Mouse (Mus musculus): ENCODE results near the gene Shank2. TPM values are rescaled to one million over a fixed set of nuclear protein-coding genes. Genes with fewer than 3 reads are reported as not detected.

Gene Shank2
- under 1 TPM; 0.08 to 0.14 TPM for total RNA-seq (2021)
- long read RNA-seq, experiment 1, result 0 reads
- long read RNA-seq, experiment 2, result 0 reads

DNA sequence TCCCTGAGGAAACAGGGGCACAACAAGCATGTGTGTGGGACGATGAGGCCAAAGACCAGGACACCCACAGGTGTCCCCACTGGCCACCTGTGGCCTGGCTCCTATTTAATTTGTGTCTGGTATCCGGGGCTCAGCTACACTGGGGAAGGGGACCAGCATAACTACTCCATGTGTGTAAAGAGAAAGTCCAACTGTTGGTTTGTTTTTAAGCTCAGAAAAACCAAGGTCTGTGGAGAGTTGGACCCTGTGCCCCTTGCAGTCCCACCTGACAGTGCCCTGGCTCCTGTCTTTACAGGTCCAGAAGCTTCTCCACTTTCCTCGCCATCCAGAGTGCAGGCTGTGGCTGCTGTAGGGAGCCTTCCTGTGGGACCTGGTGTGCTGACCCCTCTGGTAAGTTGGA, at the start of gene Shank2:
Gene Shank2 (plus strand): TSS at position 301 of the 400 bp plus-strand sequence.
- no peak within 1 kb of the TSS for H3K27ac ChIP-seq
- intact Hi-C loops (cut with DNase I), result no loop called here
- H3K4me3 ChIP-seq, result no peak within 1 kb of the TSS
- TF ChIP-seq CTCF (IDR thresholded peaks at IDR 0.05), result no peak
- DNase-seq, result no peak

DNA sequence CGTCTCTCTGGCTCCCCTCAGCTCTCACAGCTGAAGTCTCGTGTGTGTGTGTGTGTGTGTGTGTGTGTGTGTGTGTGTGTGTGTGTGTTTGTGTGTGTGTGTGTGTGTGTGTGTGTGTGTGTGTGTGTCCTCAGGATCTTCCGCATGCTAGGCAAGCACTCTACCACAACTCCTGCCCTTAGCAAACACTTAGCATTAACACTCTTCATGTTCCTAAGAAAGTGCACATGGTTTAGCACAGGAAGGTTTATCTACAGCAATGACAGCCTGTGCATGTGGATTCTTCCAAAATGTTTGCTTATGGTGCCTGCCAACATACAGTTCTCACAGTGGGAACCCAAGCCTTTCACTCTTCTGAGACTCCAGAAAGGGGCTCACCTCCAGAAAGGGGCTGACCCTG, 49.6 kb upstream of the Shank2 start:
- DNase-seq, result no peak
- no peak for TF ChIP-seq CTCF (IDR thresholded peaks at IDR 0.05)
- intact Hi-C loops (cut with DNase I), result no loop called here
- Histone ChIP-seq H3K27ac (no peak overlapping the region), H3K4me3 (no peak overlapping the region)

DNA sequence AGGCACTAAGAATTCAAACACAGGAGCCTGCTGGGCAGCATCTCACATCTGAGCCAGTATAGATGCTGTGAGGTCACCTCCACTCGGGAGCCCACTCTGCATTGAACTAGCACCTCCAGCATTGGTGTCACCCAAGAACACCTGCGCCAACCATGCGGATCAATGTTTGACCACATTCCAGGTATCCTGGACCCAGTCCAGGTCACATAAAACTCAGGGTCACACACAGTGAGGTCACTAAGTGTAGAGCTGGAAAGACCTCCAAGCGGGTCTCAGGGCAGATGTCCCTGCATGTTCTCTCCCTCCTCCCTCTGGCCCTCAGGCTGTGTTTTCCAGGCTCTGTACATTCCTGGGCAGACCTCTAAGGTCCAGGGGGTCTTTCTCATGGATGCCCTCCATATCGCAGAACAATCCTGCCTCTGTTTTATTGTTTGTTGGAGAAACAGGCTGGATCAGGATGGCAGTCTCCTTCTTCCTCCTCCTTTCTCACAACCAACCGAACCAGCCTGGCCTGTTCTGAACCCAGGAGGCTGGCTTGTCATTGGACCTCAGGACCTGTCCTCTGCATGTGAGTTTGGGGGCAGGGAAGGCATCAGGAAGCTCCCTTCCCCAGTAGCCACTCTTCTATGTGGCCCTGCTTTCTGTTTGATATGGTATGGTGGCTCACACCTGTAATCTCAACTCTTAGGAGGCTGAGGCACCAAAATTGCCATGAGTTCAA, 45.0 kb upstream of the Shank2 start:
- H3K4me3 ChIP-seq, result no peak overlapping the region
- intact Hi-C loops (cut with DNase I), result no loop called here
- no peak for TF ChIP-seq CTCF (IDR thresholded peaks at IDR 0.05)
- H3K27ac ChIP-seq, result no peak overlapping the region
- no peak for DNase-seq

- H3K27ac ChIP-seq, result no peak overlapping the region
- intact Hi-C loops (cut with DNase I), result no loop called here
- DNase-seq, result no peak
- no peak for TF ChIP-seq CTCF (IDR thresholded peaks at IDR 0.05)
- H3K4me3 ChIP-seq, result no peak overlapping the region
These were observed 43.6 kb upstream of the Shank2 start for GRCm38 (mm10) chr7:143958030-143958565.

- DNase-seq, result no peak
- intact Hi-C loops (cut with DNase I), result no loop called here
- Histone ChIP-seq H3K4me3 (no peak overlapping the region), H3K27ac (no peak overlapping the region)
- no peak for TF ChIP-seq CTCF (IDR thresholded peaks at IDR 0.05)
These were observed 37.9 kb upstream of the Shank2 start for GRCm38 (mm10) chr7:143963813-143964212.

GRCm38 (mm10) chr7:143966621-143967020, 35.1 kb upstream of the Shank2 start:
- intact Hi-C loops (cut with DNase I), result no loop called here

DNA sequence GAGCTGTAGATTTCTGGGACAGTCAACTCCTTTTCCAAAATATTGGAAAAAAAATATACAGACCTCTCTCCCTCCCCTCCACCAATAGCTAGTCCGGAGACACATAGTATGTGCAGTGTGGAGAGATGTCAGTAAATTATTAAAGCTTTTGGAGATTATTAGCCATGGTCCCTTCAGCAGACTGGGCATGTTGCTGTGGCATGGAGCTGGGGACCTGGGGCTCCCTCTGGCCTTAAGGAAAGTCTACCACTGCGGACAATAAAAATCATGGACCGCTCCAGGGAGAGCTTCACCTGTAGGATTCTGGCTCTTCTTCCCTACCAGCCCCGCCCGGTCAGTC, 24.3 kb upstream of the Shank2 start:
- H3K4me3 ChIP-seq, result no peak overlapping the region
- no peak for DNase-seq
- TF ChIP-seq CTCF (IDR thresholded peaks at IDR 0.05), result no peak
- H3K27ac ChIP-seq, result no peak overlapping the region
- intact Hi-C loops (cut with DNase I), result no loop called here

More at GRCm38 (mm10) chr7:143966621-143967020, 35.1 kb upstream of the Shank2 start:
- DNase-seq, result no peak
- no peak overlapping the region for H3K27ac ChIP-seq
- H3K4me3 ChIP-seq, result no peak overlapping the region
- TF ChIP-seq CTCF (IDR thresholded peaks at IDR 0.05), result no peak

DNA sequence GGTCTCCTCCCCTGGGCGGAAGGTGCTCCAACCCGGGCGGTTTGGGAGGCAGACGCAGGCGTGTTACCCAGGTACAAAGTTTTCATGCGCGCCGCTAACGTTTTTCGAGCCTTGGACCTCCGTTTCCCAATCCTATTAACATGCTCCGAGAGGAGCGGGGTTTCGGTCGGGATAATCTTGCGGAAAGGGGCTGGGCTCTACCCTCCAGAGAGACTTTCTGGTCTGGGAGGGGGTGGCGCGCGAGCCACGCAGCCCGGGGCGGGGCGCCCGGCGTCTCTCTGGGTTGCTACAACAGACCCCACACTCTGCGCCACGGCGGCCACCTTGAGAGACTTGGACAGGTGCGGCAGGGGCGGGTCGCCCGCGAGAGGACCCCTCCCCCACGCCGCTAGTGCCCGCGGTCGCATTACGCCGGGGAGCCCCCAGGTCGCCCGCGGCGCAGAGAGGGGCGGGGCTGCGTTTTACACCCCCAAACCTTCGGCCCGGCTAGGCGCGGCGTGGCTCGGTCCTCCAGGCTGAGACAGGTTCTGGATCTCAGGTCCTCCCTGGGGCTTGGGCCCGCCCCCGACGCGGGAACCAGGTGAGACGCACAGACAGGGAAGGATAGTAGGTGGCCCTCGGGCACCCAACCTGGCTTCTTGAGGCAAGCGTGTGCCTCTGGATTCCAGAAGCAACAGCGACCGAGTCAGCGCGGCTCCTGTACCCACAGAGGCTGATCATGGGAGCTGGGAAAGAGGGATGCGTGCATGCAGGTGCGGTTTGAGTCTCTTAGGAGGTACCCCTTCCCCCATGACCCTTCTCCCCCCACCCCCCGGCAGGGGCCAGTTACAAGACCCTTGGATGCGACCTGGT, 23.7 kb upstream of the Shank2 start:
- DNase-seq, result no peak
- Histone ChIP-seq H3K27ac (no peak overlapping the region), H3K4me3 (peak overlapping the region; percentile 56)
- no peak for TF ChIP-seq CTCF (IDR thresholded peaks at IDR 0.05)
- intact Hi-C loops (cut with DNase I), result no loop called here

DNA sequence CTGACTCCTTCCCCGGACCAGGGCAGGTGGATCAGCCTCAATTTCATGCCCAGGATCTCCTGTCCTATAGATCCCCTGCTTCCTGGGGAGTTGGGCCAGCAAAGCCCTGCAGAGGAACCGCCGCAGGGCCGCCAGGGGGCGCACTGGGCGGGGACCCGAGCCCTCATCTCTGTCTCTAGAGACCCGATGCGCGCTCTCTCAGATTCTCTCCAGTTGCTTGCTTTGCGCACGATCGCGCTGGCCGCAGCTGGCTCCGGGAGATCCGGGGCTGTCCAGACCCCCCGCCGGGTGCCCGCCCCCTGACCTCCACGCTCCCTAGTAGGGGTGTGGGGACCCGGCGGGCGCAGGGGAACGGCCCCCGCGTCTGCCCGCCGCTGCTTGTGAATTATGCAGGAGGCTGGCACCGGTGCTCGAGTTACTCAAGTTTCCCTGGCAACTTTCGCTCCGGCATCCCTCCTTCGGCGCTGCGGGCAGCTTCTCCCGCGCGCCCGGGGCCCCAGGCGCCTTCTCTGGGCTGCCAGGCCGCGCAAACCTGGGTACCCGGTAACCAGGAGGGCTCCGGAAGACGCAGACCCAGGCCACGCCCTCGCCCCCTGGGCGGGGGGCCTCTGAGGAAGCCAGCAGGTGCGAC, 22.9 kb upstream of the Shank2 start:
- Histone ChIP-seq H3K4me3 (peak overlapping the region; percentile 64), H3K27ac (no peak overlapping the region)
- peak; percentile 66 for TF ChIP-seq CTCF (IDR thresholded peaks at IDR 0.05)
- peak; percentile 63 for DNase-seq
- intact Hi-C loops (cut with DNase I), result no loop called here

DNA sequence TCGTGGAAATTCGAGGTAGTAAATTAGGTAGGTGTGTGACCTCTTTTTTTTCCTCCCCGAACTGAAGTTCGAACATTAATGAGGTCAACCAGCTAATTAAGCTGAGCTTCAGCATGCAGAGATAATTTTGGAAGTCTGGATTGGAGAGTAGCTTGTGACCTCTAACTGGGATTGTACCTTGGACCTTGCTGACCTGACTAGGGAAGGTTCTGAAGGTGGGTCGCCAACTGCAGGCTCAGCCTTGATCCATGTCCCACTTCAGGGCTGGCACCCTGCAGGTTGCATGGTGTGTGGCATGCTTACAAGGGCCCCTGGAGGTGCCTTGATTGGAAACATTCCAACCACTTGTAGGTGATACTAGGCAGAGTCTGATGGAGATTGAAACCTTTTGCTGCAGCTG, 21.7 kb upstream of the Shank2 start:
- no peak overlapping the region for H3K27ac ChIP-seq
- intact Hi-C loops (cut with DNase I), result no loop called here
- no peak for TF ChIP-seq CTCF (IDR thresholded peaks at IDR 0.05)
- no peak overlapping the region for H3K4me3 ChIP-seq
- DNase-seq, result no peak

DNA sequence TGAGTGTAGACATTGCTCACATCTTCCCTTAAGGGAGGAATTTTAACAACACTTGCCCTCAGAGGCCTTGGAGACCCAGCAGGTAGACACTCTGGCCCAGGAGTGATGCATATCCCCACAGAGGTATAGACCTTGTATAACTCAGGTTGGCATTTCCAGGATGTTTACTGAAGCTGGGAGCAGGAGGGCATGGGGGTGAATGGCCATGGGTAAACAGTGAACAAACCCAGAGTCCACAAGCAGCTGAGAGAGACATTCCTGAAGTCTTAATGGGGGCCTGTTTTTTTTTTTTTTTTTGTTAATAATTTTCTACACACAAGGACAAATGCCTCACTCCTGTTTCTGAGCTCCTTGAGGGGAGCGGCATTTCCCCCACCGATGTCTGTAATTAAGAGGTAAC, 15.4 kb upstream of the Shank2 start:
- H3K4me3 ChIP-seq, result no peak overlapping the region
- no peak for TF ChIP-seq CTCF (IDR thresholded peaks at IDR 0.05)
- no peak overlapping the region for H3K27ac ChIP-seq
- DNase-seq, result no peak
- intact Hi-C loops (cut with DNase I), result no loop called here

DNA sequence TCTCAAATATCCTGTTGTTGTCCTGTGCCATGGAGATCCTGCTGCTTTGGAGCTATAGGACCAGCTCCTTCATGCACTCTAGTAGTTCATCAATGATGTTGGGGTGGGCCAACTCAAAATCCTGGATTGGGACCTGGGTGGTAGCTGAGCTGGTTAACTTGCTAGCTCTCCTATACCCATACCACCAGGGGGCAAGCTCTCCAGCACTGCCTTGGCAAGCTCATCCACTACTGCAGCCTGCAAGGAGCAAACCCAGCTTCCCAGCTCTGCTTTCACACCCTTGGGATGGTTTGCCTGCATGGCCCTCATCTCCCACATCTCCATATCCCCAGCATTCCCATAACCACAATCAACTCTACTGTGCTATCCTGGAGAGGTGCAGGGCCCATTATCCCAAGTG, 10.6 kb upstream of the Shank2 start:
- intact Hi-C loops (cut with DNase I), result no loop called here
- no peak for TF ChIP-seq CTCF (IDR thresholded peaks at IDR 0.05)
- no peak for DNase-seq
- Histone ChIP-seq H3K4me3 (no peak overlapping the region), H3K27ac (no peak overlapping the region)

GRCm38 (mm10) chr7:143999073-143999472, 2.7 kb upstream of the Shank2 start:
- intact Hi-C loops (cut with DNase I), result no loop called here
- no peak for TF ChIP-seq CTCF (IDR thresholded peaks at IDR 0.05)
- H3K27ac ChIP-seq, result no peak overlapping the region
- no peak for DNase-seq
- H3K4me3 ChIP-seq, result no peak overlapping the region
